8 mouse cellular contexts compared by ENCODE assay signal in the genomic region with DNA sequence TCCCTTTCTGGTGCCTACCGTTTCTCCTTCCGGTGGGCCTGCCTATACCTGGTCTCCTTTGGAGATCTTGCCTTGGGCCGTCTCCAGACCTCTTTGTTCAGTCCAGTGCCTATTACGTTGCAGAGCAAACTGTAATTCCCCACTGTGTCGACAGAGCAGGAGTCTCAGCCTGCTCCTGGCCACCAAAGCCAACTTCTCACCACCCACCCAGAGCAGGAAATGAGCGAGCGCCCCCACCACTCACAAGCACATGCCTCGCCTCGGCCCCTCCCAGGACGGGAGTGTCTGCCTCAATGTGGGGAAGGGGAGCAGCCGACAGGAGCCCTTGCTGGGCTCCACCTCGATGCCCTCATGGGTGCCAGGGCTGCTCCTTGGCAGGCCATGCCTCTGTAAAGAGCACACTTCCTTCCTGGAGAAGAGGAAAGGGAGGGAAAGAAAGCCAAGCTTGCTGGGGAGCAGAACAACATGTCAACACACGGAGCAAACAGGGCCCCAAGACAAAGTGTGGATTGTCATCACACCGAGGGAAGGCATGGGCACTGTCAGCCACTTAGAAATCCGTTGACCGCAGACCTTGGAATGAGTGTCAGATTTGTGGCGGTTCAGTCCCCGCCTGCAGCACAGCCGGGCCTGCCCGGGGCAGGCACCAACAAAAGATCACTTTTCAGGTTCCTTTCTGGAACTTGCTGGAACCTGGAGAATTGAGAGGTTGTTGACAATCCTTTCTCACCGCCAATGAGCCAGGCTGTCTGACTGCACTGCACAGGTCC. TPM values are rescaled to one million over a fixed set of nuclear protein-coding genes. Genes with fewer than 3 reads are reported as not detected.
DNase-seq lines count a peak whose midpoint lies in the region; ATAC-seq and TF ChIP-seq lines count a peak whose summit lies in the region.

No protein-coding gene starts in this region.

- TF ChIP-seq CTCF in stomach, postnatal 0 days (IDR thresholded peaks at IDR 0.05; ENCODE audit: low read depth), result no peak

- H3K36me3 ChIP-seq in kidney, embryonic 16.5 days (ENCODE audit: insufficient read depth, low read length), result peaks cover 21% of the 10 kb centered on the region
- H3K36me3 ChIP-seq in embryonic facial prominence, embryonic 14.5 days (ENCODE audit: control insufficient read depth, insufficient read depth, low read length), result peaks cover 60% of the 10 kb centered on the region
- no peaks in the 10 kb centered on the region; the same call in none of the 2 replicates for H3K36me3 ChIP-seq in stomach, postnatal 0 days (ENCODE audit: control insufficient read depth, insufficient read depth, low read length)

- no peak overlapping the region for H3K4me3 ChIP-seq in kidney, embryonic 16.5 days (ENCODE audit: low read length)
- H3K4me3 ChIP-seq in embryonic facial prominence, embryonic 14.5 days (ENCODE audit: low read depth, low read length), result no peak overlapping the region
- H3K4me3 ChIP-seq in stomach, postnatal 0 days (ENCODE audit: low read depth, low read length), result no peak overlapping the region

- no peak overlapping the region for H3K4me2 ChIP-seq in kidney, embryonic 16.5 days (replicated peaks; ENCODE audit: low read depth, low read length)
- H3K4me2 ChIP-seq in embryonic facial prominence, embryonic 14.5 days (ENCODE audit: low read depth, low read length), result no peak overlapping the region
- peak overlapping the region; percentile 12; the same call in 1 of the 2 replicates for H3K4me2 ChIP-seq in stomach, postnatal 0 days (replicated peaks; ENCODE audit: low read depth)

- intact Hi-C loops in left cerebral cortex, postnatal 36 days (cut with DNase I), result no loop called here

- H3K27ac ChIP-seq in kidney, embryonic 16.5 days (ENCODE audit: low read length), result peak overlapping the region; percentile 73
- peak overlapping the region; percentile 78 for H3K27ac ChIP-seq in embryonic facial prominence, embryonic 14.5 days (replicated peaks; ENCODE audit: low read depth, low read length)
- H3K27ac ChIP-seq in stomach, postnatal 0 days (replicated peaks), result peak overlapping the region; percentile 90

- H3K9me3 ChIP-seq in kidney, embryonic 16.5 days (ENCODE audit: low read length), result no peaks in the 10 kb centered on the region
- H3K9me3 ChIP-seq in embryonic facial prominence, embryonic 14.5 days (ENCODE audit: control insufficient read depth, low read length), result no peaks in the 10 kb centered on the region
- no peaks in the 10 kb centered on the region for H3K9me3 ChIP-seq in stomach, postnatal 0 days (ENCODE audit: control insufficient read depth, low read length)

- 43% methylated on average over 21 of the region's 21 CpGs for WGBS in kidney, embryonic 16.5 days
- WGBS in embryonic facial prominence, embryonic 14.5 days, result 48% methylated on average over 21 of the region's 21 CpGs
- 37% methylated on average over 21 of the region's 21 CpGs for WGBS in stomach, postnatal 0 days

- 0 out of 2 replicates have a peak, but pooled peaks have one; percentile 6 for ATAC-seq in kidney, embryonic 16.5 days (ENCODE audit: low FRiP score, low TSS enrichment)
- peak; percentile 13; the same call in 1 of the 2 replicates for ATAC-seq in embryonic facial prominence, embryonic 14.5 days (ENCODE audit: low read depth)
- peak; percentile 21 for ATAC-seq in stomach, postnatal 0 days (ENCODE audit: low FRiP score, low TSS enrichment)

- DNase-seq in kidney, adult 11 months, result no peak
- DNase-seq in embryonic facial prominence, embryonic 14.5 days (ENCODE audit: low spot score), result no peak
- DNase-seq in kidney, postnatal 4 days, result peak; percentile 54 to 70
- DNase-seq in stomach, postnatal 0 days (ENCODE audit: low spot score), result no peak
- DNase-seq in cerebellum, adult 8-10 months, result no peak
- no peak for DNase-seq in left cerebral cortex, postnatal 36 days (ENCODE audit: low spot score in 2 of 2)
- no peak for DNase-seq in layer of hippocampus, adult 9-11 months

- H3K9ac ChIP-seq in kidney, embryonic 16.5 days (replicated peaks; ENCODE audit: low read length), result peak overlapping the region; percentile 14
- no peak overlapping the region for H3K9ac ChIP-seq in embryonic facial prominence, embryonic 14.5 days (ENCODE audit: low read depth, low read length)
- 0 out of 2 replicates have a peak overlapping the region, but pooled peaks have one; percentile 13 for H3K9ac ChIP-seq in stomach, postnatal 0 days (ENCODE audit: low read length)

- H3K4me1 ChIP-seq in kidney, embryonic 16.5 days (ENCODE audit: insufficient read depth, low read length), result peaks cover 75% of the 10 kb centered on the region
- peaks cover 31% of the 10 kb centered on the region for H3K4me1 ChIP-seq in embryonic facial prominence, embryonic 14.5 days (ENCODE audit: control insufficient read depth, insufficient read depth, low read length)
- peaks cover 36% of the 10 kb centered on the region for H3K4me1 ChIP-seq in stomach, postnatal 0 days (replicated peaks; ENCODE audit: control insufficient read depth, insufficient read depth)

- TF ChIP-seq EP300 in stomach, postnatal 0 days (optimal IDR thresholded peaks at IDR 0.05), result no peak

- H3K27me3 ChIP-seq in kidney, embryonic 16.5 days (ENCODE audit: insufficient read depth, low read length), result no peaks in the 10 kb centered on the region
- no peaks in the 10 kb centered on the region for H3K27me3 ChIP-seq in embryonic facial prominence, embryonic 14.5 days (replicated peaks; ENCODE audit: control insufficient read depth, insufficient read depth, low read length)
- no peaks in the 10 kb centered on the region for H3K27me3 ChIP-seq in stomach, postnatal 0 days (ENCODE audit: control insufficient read depth, insufficient read depth, low read length)

RNA-seq across cellular contexts. Expression of a gene that starts 22.0 kb away (rescaled TPM):
- 22.2 and 26.0 TPM in 2 replicates for polyA plus RNA-seq in kidney, embryonic 16.5 days (2015; fragmentation: Nextera tagmentation; extraction: Ambion mirVana)
- 21.5 and 27.1 TPM in 2 replicates for polyA plus RNA-seq in embryonic facial prominence, embryonic 14.5 days (2014; fragmentation: Nextera tagmentation; extraction: Ambion mirVana)
- polyA plus RNA-seq in stomach, postnatal 0 days (2015; fragmentation: Nextera tagmentation; extraction: Ambion mirVana), result 15.1 and 16.4 TPM in 2 replicates
- total RNA-seq in left cerebral cortex, postnatal 36 days (2021), result 100 to 1,000 TPM; 109 to 114 TPM

Comparison
In these comparisons a context has a peak if more than half of its experiments do, and no peak if none do; other contexts are left out.
1. DNase-seq: peak in kidney, postnatal 4 days (2 of 2); none in kidney, adult 11 months (single experiment), embryonic facial prominence, embryonic 14.5 days (single experiment), stomach, postnatal 0 days (single experiment), cerebellum, adult 8-10 months (single experiment), left cerebral cortex, postnatal 36 days (0 of 2) and layer of hippocampus, adult 9-11 months (single experiment).
2. Peak in every context shown above with its lines, with median percentiles within 50 percentile points of each other: ATAC-seq and H3K27ac ChIP-seq.